Mouse (Mus musculus): Measurements from ENCODE around the gene Gm10644.
A peak's percentile ranks its signal among the peaks of the same experiment; 100 is the strongest.

The Gm10644 gene

GRCm38 (mm10) chr8:83895894-83896293 lies 59.1 kb downstream of the Gm10644 start:
- peak; percentile 68 for DNase-seq

GRCm38 (mm10) chr8:83893915-83894314 lies 61.1 kb downstream of the Gm10644 start:
- peak; percentile 85 for DNase-seq

- no peak for DNase-seq
Measured at GRCm38 (mm10) chr8:83892061-83892460, 62.9 kb downstream of the Gm10644 start.

- no peak for DNase-seq
Measured at GRCm38 (mm10) chr8:83888409-83888808, 66.6 kb downstream of the Gm10644 start.
